Mouse (Mus musculus) Muller cell, postnatal 12 days (primary cell): Measurements from ENCODE around the gene Thop1.
"Not testable (repeated sequence)": the region's sequence is repeated elsewhere in the genome, so short reads cannot be mapped to it uniquely, and the experiment has no call there.

Experiments used
- DNase-seq: peaks from one replicate; pipeline ENCODE4 v3.0.0-alpha.2; 2015; ENCODE audit errors: inconsistent ontology term

Thop1 gene

GRCm38 (mm10) chr10:81069836-81070235 lies at the start of gene Thop1:
Gene Thop1 (plus strand): TSS chr10:81070035.
- peak; percentile 97 for DNase-seq

- no peak for DNase-seq
These were observed 49.6 kb upstream of the Thop1 start for GRCm38 (mm10) chr10:81020207-81020606.

GRCm38 (mm10) chr10:81021547-81022110 lies 48.2 kb upstream of the Thop1 start:
- DNase-seq, result no peak

GRCm38 (mm10) chr10:81022744-81023143 lies 47.1 kb upstream of the Thop1 start:
- DNase-seq, result no peak

GRCm38 (mm10) chr10:81024346-81024937 lies 45.4 kb upstream of the Thop1 start:
- no peak for DNase-seq

GRCm38 (mm10) chr10:81025047-81025621 lies 44.7 kb upstream of the Thop1 start:
- no peak for DNase-seq

GRCm38 (mm10) chr10:81025639-81026275 lies 44.1 kb upstream of the Thop1 start, which contains the start of gene Diras1:
Gene Diras1 (minus strand): TSS chr10:81025662.
- no peak for DNase-seq

GRCm38 (mm10) chr10:81026857-81027256 lies 43.0 kb upstream of the Thop1 start:
- DNase-seq, result no peak

GRCm38 (mm10) chr10:81027331-81027730 lies 42.5 kb upstream of the Thop1 start:
- DNase-seq, result peak; percentile 34

- no peak for DNase-seq
These were observed 41.6 kb upstream of the Thop1 start for GRCm38 (mm10) chr10:81028219-81028618.

DNA sequence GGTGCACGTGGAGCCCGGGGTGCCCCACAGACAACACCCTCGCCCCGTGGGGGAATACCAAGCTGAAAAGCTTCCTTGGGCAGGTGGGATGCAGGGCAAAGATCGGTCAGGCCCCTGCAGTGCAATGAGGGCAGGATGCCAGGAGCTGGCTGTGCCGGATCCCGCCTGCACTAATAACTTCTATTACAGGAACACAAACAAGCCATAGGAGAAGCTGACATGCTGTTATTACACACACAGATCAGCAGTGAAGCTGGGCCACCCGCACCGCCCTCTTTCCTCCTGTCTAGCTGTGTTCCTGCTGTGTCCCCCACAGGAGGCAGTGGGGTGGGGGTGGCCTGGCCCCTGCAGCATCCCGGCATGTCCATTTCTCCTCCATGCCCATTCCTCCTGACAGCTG lies 40.8 kb upstream of the Thop1 start:
- no peak for DNase-seq

DNA sequence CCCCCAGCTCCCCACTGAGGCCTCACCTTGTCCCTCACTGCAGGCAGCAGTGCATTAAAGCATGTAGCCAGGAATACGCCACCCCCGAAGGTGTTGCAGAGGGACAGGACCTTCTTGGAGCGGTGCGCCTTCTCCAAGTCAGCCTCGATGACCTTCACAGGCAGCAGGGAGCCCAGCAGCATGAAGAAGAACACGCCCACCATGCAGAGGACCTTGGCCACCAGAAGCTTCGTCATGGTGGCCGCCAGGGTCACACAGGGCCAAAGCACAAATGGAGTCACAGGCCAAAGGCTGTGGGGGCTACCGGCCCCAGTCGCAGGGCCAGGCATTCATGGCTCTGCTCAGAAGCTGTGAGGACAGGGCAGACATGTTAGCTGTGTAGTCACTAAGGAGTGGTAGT lies 36.2 kb upstream of the Thop1 start:
- no peak for DNase-seq

- peak; percentile 13 for DNase-seq
These were observed 33.6 kb upstream of the Thop1 start for GRCm38 (mm10) chr10:81036251-81036650.

- peak; percentile 97 for DNase-seq
These were observed 32.8 kb upstream of the Thop1 start, which contains the start of gene Slc39a3 for GRCm38 (mm10) chr10:81036988-81037580. Gene Slc39a3 (minus strand): TSS chr10:81037426.

DNA sequence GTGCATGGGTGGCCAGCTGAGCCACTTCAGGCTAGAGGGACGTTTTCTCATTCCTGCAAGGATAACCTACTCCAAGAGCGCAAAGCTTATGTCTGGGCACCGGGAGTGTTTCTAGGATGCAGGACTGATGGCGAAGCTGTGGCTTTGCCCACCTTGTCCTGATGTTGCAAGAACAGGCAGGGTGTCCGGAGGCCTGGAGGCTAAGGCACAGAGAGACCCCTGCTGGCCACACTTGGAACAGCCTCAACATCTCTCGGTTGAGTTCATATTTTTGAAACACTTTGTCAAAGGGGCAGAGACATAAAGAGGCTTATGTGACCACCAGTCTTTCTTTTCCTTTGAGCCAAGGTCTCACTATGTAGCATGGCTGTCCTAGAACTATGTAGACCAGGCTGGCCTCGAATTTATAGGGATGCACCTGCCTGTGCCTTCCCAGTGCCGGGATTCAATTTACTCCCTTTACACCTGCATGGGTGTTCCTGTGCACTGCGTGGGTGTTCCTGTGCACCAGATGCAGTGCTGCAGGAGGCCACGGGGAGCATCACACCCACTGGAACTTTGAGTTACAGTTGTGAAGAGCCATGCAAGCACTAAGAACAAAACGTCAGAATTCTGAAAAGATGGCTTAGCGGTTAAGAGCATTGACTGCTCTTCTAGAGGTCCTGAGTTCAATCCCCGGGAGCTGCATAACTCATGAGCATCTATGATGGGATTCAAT lies 28.2 kb upstream of the Thop1 start:
- peak; percentile 38 for DNase-seq

DNA sequence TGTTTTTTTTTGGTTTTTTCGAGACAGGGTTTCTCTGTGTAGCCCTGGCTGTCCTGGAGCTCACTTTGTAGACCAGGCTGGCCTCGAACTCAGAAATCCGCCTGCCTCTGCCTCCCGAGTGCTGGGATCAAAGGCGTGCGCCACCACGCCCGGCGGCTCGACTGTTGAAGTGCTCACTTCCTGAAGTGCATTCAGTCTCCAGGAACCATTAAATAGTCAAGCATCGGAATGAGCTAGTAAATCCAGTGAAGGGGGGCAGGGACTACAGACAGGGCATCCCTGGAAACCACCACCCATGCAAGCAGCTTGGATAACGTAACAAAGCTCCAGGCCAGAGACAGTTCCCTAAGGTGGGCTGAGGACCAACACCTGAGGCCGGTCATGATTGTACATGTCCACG lies 24.6 kb upstream of the Thop1 start:
- DNase-seq, result not testable (repeated sequence)

- no peak for DNase-seq
These were observed 19.2 kb upstream of the Thop1 start for GRCm38 (mm10) chr10:81050645-81051044.

DNA sequence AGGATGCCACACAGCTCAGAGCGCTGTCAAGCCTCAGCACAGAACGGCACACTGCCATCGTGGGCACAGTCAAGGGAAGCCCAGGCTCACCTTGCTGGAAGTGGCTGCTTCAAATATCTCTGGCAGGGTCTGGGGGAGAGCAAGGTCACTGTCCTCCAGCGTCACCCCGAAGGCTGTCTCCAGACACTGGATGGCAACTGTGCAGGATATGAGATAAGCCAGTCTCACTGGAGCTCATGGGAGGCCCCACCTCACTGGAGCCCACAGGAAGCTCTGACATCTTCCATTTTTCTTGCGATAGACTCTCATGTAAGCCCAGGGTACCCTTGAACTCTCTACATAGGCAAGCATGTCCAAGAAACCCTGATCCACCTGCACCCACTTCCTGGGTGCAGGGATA lies 18.7 kb upstream of the Thop1 start:
- no peak for DNase-seq

DNA sequence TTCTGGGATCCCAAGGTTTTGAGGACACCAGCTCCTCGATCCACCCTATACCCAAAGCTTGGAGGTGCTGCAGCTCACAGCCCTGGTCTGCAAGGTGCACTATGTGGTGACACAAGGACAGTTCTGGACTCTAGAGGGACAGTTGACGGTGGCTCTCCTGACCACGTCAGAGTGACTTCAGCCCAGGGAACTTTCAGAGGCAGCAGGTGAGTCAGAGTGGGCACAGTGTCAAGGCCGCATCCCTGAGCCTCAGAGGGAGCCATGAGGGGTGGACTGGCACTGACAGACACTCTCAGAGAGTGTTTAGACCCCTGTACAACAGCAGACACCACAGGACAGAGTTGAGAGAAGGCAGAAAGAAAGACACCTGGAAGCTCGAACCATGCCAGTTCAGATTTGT lies 17.3 kb upstream of the Thop1 start:
- no peak for DNase-seq

GRCm38 (mm10) chr10:81055169-81055568 lies 14.7 kb upstream of the Thop1 start:
- DNase-seq, result no peak

- not testable (repeated sequence) for DNase-seq
These were observed 14.0 kb upstream of the Thop1 start for GRCm38 (mm10) chr10:81055802-81056340.
